Mouse (Mus musculus) C2C12 (cell line): ENCODE measurements around the gene Ghrhr.

Source experiments
- CEBPB ChIP-seq: IDR thresholded peaks from one replicate; pipeline ENCODE4 v1.6.1; 2011; ENCODE audit warnings: low read depth, mild to moderate bottlenecking, control low read depth, moderate library complexity
- CTCF ChIP-seq: IDR thresholded peaks from one replicate; pipeline ENCODE4 v1.5.1; 2011; ENCODE audit not compliant: control insufficient read depth, insufficient read depth, insufficient read length
- MYOD1 ChIP-seq: IDR thresholded peaks from one replicate; pipeline ENCODE4 v1.6.1; 2011; ENCODE audit warnings: low read depth; ENCODE audit not compliant: control insufficient read depth, insufficient read length
- MYOG ChIP-seq: IDR thresholded peaks from one replicate; pipeline ENCODE4 v1.6.1; 2011; ENCODE audit not compliant: control insufficient read depth, insufficient read length; ENCODE audit errors: extremely low read depth
- USF1 ChIP-seq: IDR thresholded peaks from one replicate; pipeline ENCODE4 v1.6.1; 2011; ENCODE audit warnings: low read depth, mild to moderate bottlenecking, control low read depth, moderate library complexity

DNA sequence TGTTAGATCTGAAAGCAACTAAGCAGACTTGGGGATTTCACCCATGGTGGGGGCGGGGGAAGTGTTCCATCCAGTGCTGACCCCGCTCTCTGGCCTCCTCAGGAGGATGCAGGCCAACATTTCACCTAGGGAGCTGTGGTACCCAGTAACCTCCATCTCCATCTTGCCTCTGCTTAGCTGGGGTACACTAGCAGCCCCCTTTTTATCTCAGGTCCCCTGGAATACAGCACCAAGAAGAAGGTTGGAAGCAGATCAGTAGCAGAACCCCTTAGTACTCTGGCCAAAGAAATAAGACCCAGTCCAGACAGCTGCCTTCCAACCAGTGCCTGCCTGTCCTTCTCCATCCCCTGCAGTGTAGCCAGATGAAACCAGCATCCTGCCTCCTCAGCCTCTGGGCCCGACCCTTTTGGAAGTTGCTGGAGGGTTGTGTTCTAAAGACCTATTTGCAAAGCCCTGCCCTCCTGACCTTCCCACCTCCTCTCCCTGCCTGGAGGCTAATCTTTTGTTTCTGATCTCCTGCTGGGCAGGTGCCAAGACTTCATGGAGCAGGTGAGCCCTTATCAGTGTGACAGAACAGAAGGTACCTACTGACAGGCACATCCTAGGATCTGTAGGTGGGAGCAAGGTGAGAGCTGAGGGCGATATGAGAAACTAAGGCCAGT lies 21.5 kb upstream of the Ghrhr start:
- TF ChIP-seq CTCF = no peak
- TF ChIP-seq MYOG = no peak
- TF ChIP-seq USF1 = no peak
- TF ChIP-seq MYOD1 = no peak
- TF ChIP-seq CEBPB = no peak
